Mouse (Mus musculus): ENCODE results near the gene Zfp60. TPM values are rescaled to one million over a fixed set of nuclear protein-coding genes. Genes with fewer than 3 reads are reported as not detected.

Gene Zfp60
- polyA plus RNA-seq, 1 experiment = 1.3 TPM

GRCm38 (mm10) chr7:27721951-27722350 is 9.2 kb upstream of the Zfp60 start:
- Histone ChIP-seq H3K79me2 (ENCODE audit: control insufficient read depth, insufficient read depth) (no peaks in the 10 kb centered on the region), H3ac (ENCODE audit: control insufficient read depth, insufficient read length, low read depth) (no peak overlapping the region), H3K36me3 (ENCODE audit: control insufficient read depth, insufficient read depth) (no peaks in the 10 kb centered on the region), H3K79me3 (ENCODE audit: low read depth) (no peaks in the 10 kb centered on the region), H3K27me3 (ENCODE audit: control insufficient read depth, insufficient read depth, insufficient read length) (no peaks in the 10 kb centered on the region), H3K4me3 (ENCODE audit: insufficient read depth, poor library complexity, severe bottlenecking) (no peak overlapping the region)
- no peak for TF ChIP-seq USF1 (IDR thresholded peaks at IDR 0.05; ENCODE audit: low read depth)
- no peak for TF ChIP-seq MYOG (IDR thresholded peaks at IDR 0.05; ENCODE audit: control insufficient read depth, extremely low read depth, insufficient read length)
- no peak for TF ChIP-seq MYOD1 (IDR thresholded peaks at IDR 0.05; ENCODE audit: control insufficient read depth, insufficient read length, low read depth)

GRCm38 (mm10) chr7:27725566-27726538 is 5.3 kb upstream of the Zfp60 start:
- Histone ChIP-seq H3K27me3 (ENCODE audit: control insufficient read depth, insufficient read depth, insufficient read length) (no peaks in the 10 kb centered on the region), H3K36me3 (ENCODE audit: control insufficient read depth, insufficient read depth) (no peaks in the 10 kb centered on the region), H3K79me2 (ENCODE audit: control insufficient read depth, insufficient read depth) (no peaks in the 10 kb centered on the region), H3ac (ENCODE audit: control insufficient read depth, insufficient read length, low read depth) (no peak overlapping the region), H3K79me3 (ENCODE audit: low read depth) (no peaks in the 10 kb centered on the region), H3K4me3 (ENCODE audit: insufficient read depth, poor library complexity, severe bottlenecking) (no peak overlapping the region)
- TF ChIP-seq FOSL1 (IDR thresholded peaks at IDR 0.05; ENCODE audit: insufficient read depth, low read length, poor library complexity, severe bottlenecking) = no peak
- no peak for TF ChIP-seq MYOD1 (IDR thresholded peaks at IDR 0.05; ENCODE audit: control insufficient read depth, insufficient read length, low read depth)
- TF ChIP-seq CEBPB (IDR thresholded peaks at IDR 0.05; ENCODE audit: low read depth) = no peak
- TF ChIP-seq CTCF (IDR thresholded peaks at IDR 0.05; ENCODE audit: control insufficient read depth, insufficient read depth, insufficient read length) = no peak
- TF ChIP-seq USF1 (IDR thresholded peaks at IDR 0.05; ENCODE audit: low read depth) = no peak
- TF ChIP-seq MYOG (IDR thresholded peaks at IDR 0.05; ENCODE audit: control insufficient read depth, extremely low read depth, insufficient read length) = no peak
- TF ChIP-seq MAX (IDR thresholded peaks at IDR 0.05) = no peak

GRCm38 (mm10) chr7:27727471-27727870 is 3.7 kb upstream of the Zfp60 start:
- H3K79me2 ChIP-seq (ENCODE audit: control insufficient read depth, insufficient read depth) = peaks cover 9% of the 10 kb centered on the region
- peaks cover 5% of the 10 kb centered on the region for H3K79me3 ChIP-seq (ENCODE audit: low read depth)
- H3K4me3 ChIP-seq (ENCODE audit: insufficient read depth, poor library complexity, severe bottlenecking) = no peak overlapping the region
- no peaks in the 10 kb centered on the region for H3K27me3 ChIP-seq (ENCODE audit: control insufficient read depth, insufficient read depth, insufficient read length)
- no peak for TF ChIP-seq MAX (IDR thresholded peaks at IDR 0.05)
- no peak for TF ChIP-seq MYOD1 (IDR thresholded peaks at IDR 0.05; ENCODE audit: control insufficient read depth, insufficient read length, low read depth)
- no peak for TF ChIP-seq CTCF (IDR thresholded peaks at IDR 0.05; ENCODE audit: control insufficient read depth, insufficient read depth, insufficient read length)
- TF ChIP-seq USF1 (IDR thresholded peaks at IDR 0.05; ENCODE audit: low read depth) = no peak
- TF ChIP-seq CEBPB (IDR thresholded peaks at IDR 0.05; ENCODE audit: low read depth) = no peak
- TF ChIP-seq MYOG (IDR thresholded peaks at IDR 0.05; ENCODE audit: control insufficient read depth, extremely low read depth, insufficient read length) = no peak
- TF ChIP-seq FOSL1 (IDR thresholded peaks at IDR 0.05; ENCODE audit: insufficient read depth, low read length, poor library complexity, severe bottlenecking) = no peak
- no peak overlapping the region for H3ac ChIP-seq (ENCODE audit: control insufficient read depth, insufficient read length, low read depth)
- no peaks in the 10 kb centered on the region for H3K36me3 ChIP-seq (ENCODE audit: control insufficient read depth, insufficient read depth)

- Histone ChIP-seq H3K79me2 (ENCODE audit: control insufficient read depth, insufficient read depth) (peaks cover 49% of the 10 kb centered on the region), H3K27me3 (ENCODE audit: control insufficient read depth, insufficient read depth, insufficient read length) (no peaks in the 10 kb centered on the region), H3K4me3 (ENCODE audit: insufficient read depth, poor library complexity, severe bottlenecking) (peak overlapping the region; percentile 47), H3K79me3 (ENCODE audit: low read depth) (peaks cover 31% of the 10 kb centered on the region), H3K36me3 (ENCODE audit: control insufficient read depth, insufficient read depth) (no peaks in the 10 kb centered on the region), H3ac (ENCODE audit: control insufficient read depth, insufficient read length, low read depth) (peak overlapping the region; percentile 69)
- TF ChIP-seq MAX (IDR thresholded peaks at IDR 0.05) (no peak), CTCF (IDR thresholded peaks at IDR 0.05; ENCODE audit: control insufficient read depth, insufficient read depth, insufficient read length) (no peak), MYOD1 (IDR thresholded peaks at IDR 0.05; ENCODE audit: control insufficient read depth, insufficient read length, low read depth) (no peak), USF1 (IDR thresholded peaks at IDR 0.05; ENCODE audit: low read depth) (no peak), CEBPB (IDR thresholded peaks at IDR 0.05; ENCODE audit: low read depth) (no peak), MYOG (IDR thresholded peaks at IDR 0.05; ENCODE audit: control insufficient read depth, extremely low read depth, insufficient read length) (no peak)
These were observed 757 bp downstream of the Zfp60 start for GRCm38 (mm10) chr7:27731946-27732345.

GRCm38 (mm10) chr7:27732508-27732907 is 1.3 kb downstream of the Zfp60 start:
- Histone ChIP-seq H3K79me3 (ENCODE audit: low read depth) (peaks cover 31% of the 10 kb centered on the region), H3K27me3 (ENCODE audit: control insufficient read depth, insufficient read depth, insufficient read length) (no peaks in the 10 kb centered on the region), H3K4me3 (ENCODE audit: insufficient read depth, poor library complexity, severe bottlenecking) (peak overlapping the region; percentile 47), H3K79me2 (ENCODE audit: control insufficient read depth, insufficient read depth) (peaks cover 49% of the 10 kb centered on the region), H3ac (ENCODE audit: control insufficient read depth, insufficient read length, low read depth) (no peak overlapping the region), H3K36me3 (ENCODE audit: control insufficient read depth, insufficient read depth) (no peaks in the 10 kb centered on the region)
- TF ChIP-seq USF1 (IDR thresholded peaks at IDR 0.05; ENCODE audit: low read depth) (no peak), CEBPB (IDR thresholded peaks at IDR 0.05; ENCODE audit: low read depth) (no peak), FOSL1 (IDR thresholded peaks at IDR 0.05; ENCODE audit: insufficient read depth, low read length, poor library complexity, severe bottlenecking) (no peak), MYOD1 (IDR thresholded peaks at IDR 0.05; ENCODE audit: control insufficient read depth, insufficient read length, low read depth) (no peak), MAX (IDR thresholded peaks at IDR 0.05) (no peak), MYOG (IDR thresholded peaks at IDR 0.05; ENCODE audit: control insufficient read depth, extremely low read depth, insufficient read length) (no peak), CTCF (IDR thresholded peaks at IDR 0.05; ENCODE audit: control insufficient read depth, insufficient read depth, insufficient read length) (no peak)

Measured in C2C12 (cell line).